Mouse (Mus musculus) stomach, postnatal 0 days (tissue): ENCODE measurements around the gene Icmt.

Experiments used
- CTCF ChIP-seq: IDR thresholded peaks from 2 replicates; pipeline ENCODE4 v1.5.1; 2016; ENCODE audit warnings: antibody characterized with exemption, low read depth, mild to moderate bottlenecking, moderate library complexity
- EP300 ChIP-seq: optimal IDR thresholded peaks from 2 replicates; pipeline ENCODE3; 2016; ENCODE audit warnings: antibody characterized with exemption

DNA sequence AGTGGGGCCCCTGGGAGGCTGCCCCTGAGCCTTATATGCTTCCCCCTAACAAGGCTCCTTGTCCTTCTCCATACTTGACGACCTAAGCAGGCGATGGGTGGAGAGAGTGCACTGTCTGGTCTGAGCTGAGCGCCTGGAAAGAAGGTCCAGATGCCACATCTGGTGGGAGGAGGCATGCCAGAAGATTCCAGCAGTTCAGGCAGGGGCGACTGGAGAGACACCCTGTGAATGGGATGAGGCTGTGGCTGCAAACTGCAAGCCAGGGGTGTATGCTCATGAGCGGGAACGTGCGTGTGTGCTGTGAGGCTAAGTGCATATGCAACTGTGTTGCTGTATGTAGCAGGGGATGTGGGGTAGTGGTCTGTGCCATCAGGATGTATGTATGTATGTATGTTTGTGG is 25.0 kb upstream of the Icmt start:
- TF ChIP-seq CTCF (no peak), EP300 (no peak)
